Mouse (Mus musculus) bone marrow, adult 2 months (tissue): ENCODE measurements around the gene Pacrg. TPM values are rescaled to one million over a fixed set of nuclear protein-coding genes. Genes with fewer than 3 reads are reported as not detected.

ENCODE experiments used
- H3K27ac ChIP-seq: fragments of 200-500 bp; 2 replicates; pipeline ENCODE4 v1.5.1; 2012; ENCODE audit warnings: low read depth, mild to moderate bottlenecking, control low read depth, inconsistent platforms, low read length; ENCODE audit not compliant: control insufficient read depth, poor library complexity, insufficient read depth
- H3K4me1 ChIP-seq: fragments of 200-500 bp; 2 replicates; pipeline ENCODE4 v1.6.1; 2011; ENCODE audit warnings: low read length; ENCODE audit not compliant: control insufficient read depth, insufficient read depth
- H3K4me3 ChIP-seq: fragments of 200-500 bp; replicated peaks from 2 replicates; pipeline ENCODE3; 2011; ENCODE audit warnings: mild to moderate bottlenecking, low read depth, low read length, control low read depth; ENCODE audit not compliant: control insufficient read depth
- CTCF ChIP-seq: fragments of 200-500 bp; IDR thresholded peaks from 2 replicates; pipeline ENCODE4 v1.5.1; 2011; ENCODE audit warnings: low read length, control low read depth; ENCODE audit not compliant: control insufficient read depth, insufficient read depth
- POLR2A ChIP-seq: fragments of 200-500 bp; IDR thresholded peaks from 2 replicates; pipeline ENCODE4 v1.6.1; 2011; ENCODE audit warnings: low read depth, mild to moderate bottlenecking, control low read depth, low read length, borderline replicate concordance; ENCODE audit not compliant: control insufficient read depth
- WGBS: fragments of 180-500 bp; shearing (Covaris S2); methylation state at CpG from one replicate; pipeline ENCODE4 v1.1.7; 2018; 5-methylcytosine and 5-hydroxymethylcytosine counted together
- polyA plus RNA-seq: library from polyadenylated mRNA; stranded (reverse); fragments of >200 nt; gene quantifications from 2 replicates; pipeline ENCODE4 v1.2.4, GENCODE M21; 2011; ENCODE audit warnings: low replicate concordance; ENCODE audit not compliant: missing spikeins, insufficient read depth, insufficient read length

The Pacrg gene
- polyA plus RNA-seq, 1 experiment = not detected

GRCm38 (mm10) chr17:10769873-10770272 is 70.2 kb downstream of the Pacrg start:
- Histone ChIP-seq H3K27ac (no peak overlapping the region), H3K4me3 (no peak overlapping the region), H3K4me1 (no peaks in the 10 kb centered on the region; the same call in none of the 2 replicates)
- TF ChIP-seq CTCF = no peak
- no peak for TF ChIP-seq POLR2A
- 80% methylated on average over 6 of the region's 6 CpGs for WGBS

DNA sequence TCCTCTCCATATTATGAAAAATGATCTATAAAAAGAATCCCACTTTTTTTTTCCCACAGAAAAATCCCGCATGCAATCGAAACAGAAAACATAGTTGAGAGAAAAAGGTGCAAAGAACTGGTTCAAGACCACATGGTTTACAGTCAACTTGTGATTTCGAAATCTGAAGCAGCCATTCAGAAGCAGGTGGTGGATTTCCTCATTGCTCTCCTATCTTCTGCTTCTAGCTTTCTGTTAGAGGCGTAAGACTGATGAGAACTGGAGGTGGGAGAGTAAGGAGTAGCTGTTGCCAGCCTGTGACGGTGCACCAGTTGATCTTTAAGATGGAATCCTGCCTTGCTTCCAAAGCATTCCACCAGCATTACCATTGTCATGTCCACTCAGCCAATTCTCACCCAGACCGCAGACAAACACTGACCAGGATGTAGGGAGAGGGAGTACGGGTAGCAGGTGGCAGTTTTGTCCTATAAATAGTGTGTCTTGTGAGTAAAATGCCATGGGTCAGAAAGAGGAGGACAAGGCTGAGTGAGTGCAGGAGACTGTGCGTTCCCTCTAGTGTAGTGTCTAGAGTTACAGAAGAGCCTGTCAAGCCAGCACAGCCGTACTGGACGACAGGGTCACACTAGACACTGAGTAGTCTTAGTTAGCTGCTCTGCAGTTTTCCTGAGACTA is 73.2 kb downstream of the Pacrg start:
- no peak for TF ChIP-seq POLR2A
- WGBS = 59% methylated on average over 10 of the region's 10 CpGs
- H3K4me1 ChIP-seq = no peaks in the 10 kb centered on the region; the same call in none of the 2 replicates
- no peak overlapping the region for H3K27ac ChIP-seq
- H3K4me3 ChIP-seq = no peak overlapping the region

DNA sequence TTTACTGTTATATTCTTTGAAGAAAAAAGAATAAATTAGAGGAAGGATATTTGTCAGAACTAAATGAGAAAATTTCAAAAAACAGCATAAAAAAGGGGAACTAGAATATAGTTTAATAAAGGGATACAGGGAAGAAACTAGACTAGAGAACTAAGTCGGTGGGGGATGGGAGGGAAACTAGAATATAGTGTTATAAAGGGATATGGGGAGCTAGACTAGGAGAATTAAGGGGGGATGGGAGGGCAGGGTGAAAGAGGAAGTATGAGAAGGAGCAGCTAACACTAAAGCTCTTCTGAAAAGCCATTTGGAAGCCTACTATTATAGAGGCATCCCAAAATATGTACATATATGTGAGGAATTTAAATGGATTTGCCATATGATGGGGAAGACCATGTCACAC is 75.8 kb downstream of the Pacrg start:
- TF ChIP-seq CTCF = no peak
- TF ChIP-seq POLR2A = no peak
- H3K27ac ChIP-seq = no peak overlapping the region
- 26% methylated on average over 1 of the region's 1 CpGs for WGBS
- H3K4me3 ChIP-seq = no peak overlapping the region
- H3K4me1 ChIP-seq = no peaks in the 10 kb centered on the region; the same call in none of the 2 replicates

GRCm38 (mm10) chr17:10757455-10757854 is 82.7 kb downstream of the Pacrg start:
- Histone ChIP-seq H3K4me1 (no peaks in the 10 kb centered on the region; the same call in 1 of the 2 replicates), H3K4me3 (no peak overlapping the region), H3K27ac (no peak overlapping the region)
- TF ChIP-seq POLR2A (no peak), CTCF (no peak)
- whole genome bisulfite sequencing = 66% methylated on average over 5 of the region's 5 CpGs

- Histone ChIP-seq H3K4me3 (no peak overlapping the region), H3K4me1 (peaks cover 1% of the 10 kb centered on the region; the same call in 1 of the 2 replicates), H3K27ac (no peak overlapping the region)
- no peak for TF ChIP-seq CTCF
- TF ChIP-seq POLR2A = no peak
- 65% methylated on average over 4 of the region's 4 CpGs for WGBS
Measured at GRCm38 (mm10) chr17:10744709-10745461, 95.2 kb downstream of the Pacrg start.

DNA sequence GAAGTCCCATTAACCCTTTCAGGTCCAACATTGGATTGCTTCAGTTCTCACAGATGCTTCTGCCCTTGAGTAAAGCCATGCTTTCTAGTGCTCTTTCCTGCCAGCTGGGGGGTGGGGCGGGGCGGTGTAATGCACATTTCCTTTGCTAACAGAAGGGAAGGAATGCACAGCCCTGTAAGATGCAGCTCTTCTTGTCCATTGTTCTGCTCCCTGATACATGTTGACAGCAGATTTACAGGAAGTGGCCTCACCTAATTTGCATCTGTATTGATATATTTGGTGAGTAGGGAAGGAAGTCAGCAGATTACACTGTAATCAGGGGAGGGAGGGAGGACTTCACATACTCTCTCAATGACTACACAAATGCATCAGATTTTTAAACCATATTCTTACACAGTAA is 100.0 kb downstream of the Pacrg start:
- Histone ChIP-seq H3K27ac (no peak overlapping the region), H3K4me1 (peaks cover 1% of the 10 kb centered on the region; the same call in 1 of the 2 replicates), H3K4me3 (no peak overlapping the region)
- 65% methylated on average over 2 of the region's 2 CpGs for WGBS
- TF ChIP-seq CTCF (no peak), POLR2A (no peak)

DNA sequence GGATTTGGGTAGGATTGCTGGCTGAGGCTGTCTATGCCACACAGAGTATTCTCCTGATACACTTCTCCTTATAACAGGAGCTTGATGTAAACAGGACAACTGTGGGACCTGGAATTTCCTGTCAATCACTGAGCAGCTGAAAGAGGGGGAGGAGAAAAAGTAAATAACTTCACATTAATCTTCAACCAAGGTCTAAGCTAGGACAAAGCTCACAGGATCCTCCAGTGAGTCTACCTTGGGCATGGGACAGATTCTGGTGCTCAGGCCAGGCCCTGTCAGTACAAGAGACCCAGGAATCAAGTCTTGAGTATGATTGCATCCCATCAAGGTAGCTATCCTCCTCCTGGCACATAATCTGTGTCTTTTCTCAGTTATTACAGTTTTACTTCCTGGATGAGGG is 102.1 kb downstream of the Pacrg start:
- Histone ChIP-seq H3K27ac (no peak overlapping the region), H3K4me3 (no peak overlapping the region), H3K4me1 (no peaks in the 10 kb centered on the region)
- TF ChIP-seq CTCF (no peak), POLR2A (no peak)

DNA sequence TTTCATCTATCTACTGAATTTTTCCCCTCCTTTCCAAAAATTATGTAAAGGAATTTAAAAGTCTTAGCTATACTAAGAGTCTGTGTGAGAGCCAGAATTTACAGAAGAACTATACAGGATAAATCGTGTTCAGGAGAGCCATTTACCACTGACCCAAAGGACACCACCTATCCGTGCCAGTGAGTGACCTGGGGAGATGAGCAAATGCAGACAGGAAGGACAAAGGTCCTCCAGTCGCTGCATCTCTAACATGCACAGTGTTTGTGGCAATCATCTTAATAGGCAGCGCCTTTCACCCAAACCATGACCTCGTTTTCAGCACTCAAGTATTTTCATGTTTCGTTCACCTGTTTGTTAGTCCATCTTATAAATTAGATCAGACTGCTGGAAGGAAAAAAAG is 105.4 kb downstream of the Pacrg start:
- H3K27ac ChIP-seq = no peak overlapping the region
- no peaks in the 10 kb centered on the region for H3K4me1 ChIP-seq
- no peak overlapping the region for H3K4me3 ChIP-seq
- TF ChIP-seq POLR2A (no peak), CTCF (no peak)
- WGBS = 77% methylated on average over 6 of the region's 6 CpGs
